Mouse (Mus musculus): ENCODE data around the gene Rps27.
A peak's percentile ranks its signal among the peaks of the same experiment; 100 is the strongest.

Rps27 gene

DNA sequence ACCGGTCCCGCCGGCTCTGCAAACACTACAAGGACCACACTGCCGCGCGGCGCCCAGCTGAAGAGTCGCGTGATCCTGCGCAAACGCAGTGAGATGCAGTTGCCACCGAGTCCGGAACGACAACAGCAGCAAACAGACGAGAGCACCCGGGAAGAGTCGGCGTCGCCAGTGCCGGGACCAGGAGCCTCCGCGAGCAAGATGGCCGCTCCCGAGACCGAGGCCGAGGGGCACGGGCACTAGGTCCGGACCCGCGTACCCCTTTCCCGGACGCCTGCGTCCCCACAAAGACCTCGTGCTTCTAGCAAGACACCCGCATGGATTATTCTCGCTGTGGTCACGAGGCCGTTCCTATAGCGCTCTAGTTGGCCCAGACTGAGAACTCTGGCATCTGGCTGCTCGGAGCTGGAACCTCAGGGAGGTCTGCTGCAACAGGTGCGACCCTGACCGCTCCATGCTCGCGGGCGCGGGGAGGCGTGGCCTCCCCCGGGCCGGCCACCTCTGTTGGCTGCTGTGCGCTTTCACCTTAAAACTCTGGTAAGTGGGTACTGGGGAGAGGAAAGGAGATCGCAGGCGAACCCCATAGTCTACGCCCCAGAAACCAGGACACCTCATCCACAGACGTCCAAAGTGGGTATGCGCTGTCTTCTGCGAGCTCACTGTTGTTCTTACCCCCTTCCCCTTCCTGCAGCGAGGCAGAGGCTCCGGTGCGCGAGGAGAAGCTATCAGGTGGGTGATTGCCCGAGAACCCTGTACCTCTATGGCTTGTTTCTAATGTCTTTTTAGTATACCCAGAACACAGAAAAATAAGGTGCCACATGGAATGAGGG lies 18.3 kb upstream of the Rps27 start, which contains the start of gene Jtb:
TSS of gene Jtb (plus strand) at position 91 of the 827 bp plus-strand sequence.
- peak; percentile 73 for DNase-seq (ENCODE audit: low spot score)

DNA sequence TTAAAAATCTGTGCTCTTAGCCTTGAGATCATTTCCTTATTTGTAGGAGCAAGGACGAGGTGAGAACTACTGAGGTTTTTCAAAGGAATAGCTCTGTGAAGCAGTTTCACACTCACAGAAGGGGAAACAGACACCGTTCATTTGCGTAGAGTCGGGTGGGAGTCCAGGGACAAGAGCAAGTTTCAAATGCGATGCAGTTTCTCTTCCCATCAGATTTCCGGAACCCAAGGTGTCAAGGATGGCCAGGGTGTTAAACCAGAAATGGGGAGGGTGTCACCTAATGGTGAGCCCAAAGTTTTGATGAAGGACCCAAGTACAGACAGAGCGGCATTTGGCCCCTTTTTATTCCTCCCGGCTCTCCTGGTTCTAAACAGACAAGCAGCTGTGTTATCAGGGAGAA lies 17.6 kb upstream of the Rps27 start:
- no peak for DNase-seq (ENCODE audit: low spot score)

GRCm38 (mm10) chr3:90224331-90224730 lies 10.9 kb upstream of the Rps27 start:
- DNase-seq (ENCODE audit: low spot score): no peak

GRCm38 (mm10) chr3:90222941-90223340 lies 9.5 kb upstream of the Rps27 start:
- no peak for DNase-seq (ENCODE audit: low spot score)

- DNase-seq (ENCODE audit: low spot score): no peak
These were observed 9.0 kb upstream of the Rps27 start for GRCm38 (mm10) chr3:90222455-90222854.

- DNase-seq (ENCODE audit: low spot score): no peak
These were observed 7.7 kb upstream of the Rps27 start for GRCm38 (mm10) chr3:90221123-90221522.

- DNase-seq (ENCODE audit: low spot score): peak; percentile 72
These were observed 7.1 kb upstream of the Rps27 start for GRCm38 (mm10) chr3:90220531-90220951.

- DNase-seq (ENCODE audit: low spot score): no peak
These were observed 6.6 kb upstream of the Rps27 start for GRCm38 (mm10) chr3:90220088-90220487.

GRCm38 (mm10) chr3:90215825-90216380 lies 2.5 kb upstream of the Rps27 start:
- no peak for DNase-seq (ENCODE audit: low spot score)

- DNase-seq (ENCODE audit: low spot score): no peak
These were observed 669 bp upstream of the Rps27 start for GRCm38 (mm10) chr3:90213956-90214684.

DNA sequence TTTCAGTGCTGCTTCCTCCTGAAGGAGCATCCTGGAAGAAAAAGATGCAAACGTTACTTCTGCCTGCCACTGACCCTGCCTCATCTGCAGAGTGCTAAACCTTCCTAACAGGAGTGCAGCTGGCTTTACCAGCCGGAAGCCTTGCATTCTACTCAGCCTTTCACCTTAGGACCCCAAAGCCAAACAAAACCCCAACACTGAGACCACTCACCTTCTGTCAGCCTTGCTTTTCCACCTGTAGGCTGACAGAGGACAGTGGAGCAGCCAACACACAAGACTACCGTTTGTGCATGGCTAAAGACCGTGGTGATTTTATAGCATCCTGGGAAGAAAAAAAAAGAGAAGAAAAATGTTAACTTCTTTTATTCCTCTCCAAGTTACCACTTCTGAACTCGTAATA lies 728 bp downstream of the Rps27 start:
- no peak for DNase-seq (ENCODE audit: low spot score)

DNA sequence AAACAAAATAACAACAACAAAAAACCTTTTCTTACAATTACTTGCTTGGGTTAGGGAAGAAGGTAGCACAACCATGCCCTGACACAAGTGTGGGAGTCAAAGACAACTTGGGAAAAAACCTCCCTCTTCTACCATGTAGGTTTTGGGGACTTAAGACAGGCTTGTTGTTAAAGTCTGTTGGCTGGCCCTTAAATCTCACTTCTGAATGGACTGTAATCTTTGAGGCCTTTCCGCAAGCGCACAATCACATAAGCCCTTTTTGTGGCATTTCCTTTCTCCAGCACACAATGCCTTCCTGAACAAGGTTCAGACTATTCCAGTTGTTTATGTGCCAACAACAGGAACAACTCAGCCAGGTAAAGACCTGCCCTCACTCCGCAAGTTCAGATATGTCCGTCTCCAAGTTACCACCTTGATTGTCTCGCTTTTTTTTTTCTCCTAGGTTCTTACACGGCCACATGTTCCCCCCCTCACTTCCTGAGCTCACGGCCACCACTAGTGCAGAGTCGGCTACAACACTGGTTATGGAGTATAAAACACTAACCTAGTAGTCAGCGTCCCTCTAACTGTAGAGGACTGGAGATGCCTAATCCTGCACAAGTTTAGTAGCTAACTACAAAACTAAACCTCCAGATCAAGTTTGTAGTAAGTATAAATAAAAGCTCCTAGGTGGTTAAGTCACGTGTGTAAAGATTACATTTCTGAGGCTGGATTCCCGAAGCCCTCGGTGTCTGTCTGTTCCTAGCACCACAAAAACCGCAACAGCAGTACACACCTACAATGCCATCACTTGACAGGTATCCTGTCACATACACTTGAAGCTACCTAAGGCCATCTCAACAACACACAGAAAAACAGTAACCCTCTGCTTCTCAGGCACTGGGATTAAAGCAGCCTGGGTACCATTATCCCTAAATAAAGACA lies 1.7 kb downstream of the Rps27 start:
- no peak for DNase-seq (ENCODE audit: low spot score)

DNA sequence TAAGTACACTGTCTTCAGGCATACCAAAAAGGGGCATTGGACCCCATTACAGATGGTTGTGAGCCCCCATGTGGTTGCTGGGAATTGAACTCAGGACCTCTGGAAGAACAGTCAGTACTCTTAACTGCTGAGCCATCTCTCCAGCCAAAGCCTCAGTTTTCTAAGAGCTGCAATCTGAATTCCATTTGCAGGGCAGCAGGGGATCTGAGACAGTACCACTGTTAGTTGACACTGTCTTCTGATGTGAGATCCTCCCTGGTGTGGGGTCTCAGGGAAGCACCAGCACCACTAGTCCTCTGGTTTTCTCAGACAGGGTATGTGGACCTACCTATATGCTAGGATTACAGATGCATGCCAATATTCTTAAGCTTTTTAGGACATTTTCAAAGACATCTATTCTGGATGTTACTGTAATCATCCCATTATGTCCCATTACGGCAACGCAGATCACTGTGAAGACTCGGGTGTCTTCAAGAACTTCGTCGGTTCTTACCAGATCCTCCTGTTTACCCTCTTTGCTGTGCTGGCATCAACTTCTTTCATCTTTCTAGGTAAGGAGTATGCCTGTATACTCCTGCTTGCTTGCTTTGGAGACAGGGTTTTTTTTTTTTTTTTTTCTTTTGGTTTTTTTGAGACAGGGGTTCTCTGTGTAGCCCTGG lies 3.4 kb downstream of the Rps27 start:
- no peak for DNase-seq (ENCODE audit: low spot score)

DNA sequence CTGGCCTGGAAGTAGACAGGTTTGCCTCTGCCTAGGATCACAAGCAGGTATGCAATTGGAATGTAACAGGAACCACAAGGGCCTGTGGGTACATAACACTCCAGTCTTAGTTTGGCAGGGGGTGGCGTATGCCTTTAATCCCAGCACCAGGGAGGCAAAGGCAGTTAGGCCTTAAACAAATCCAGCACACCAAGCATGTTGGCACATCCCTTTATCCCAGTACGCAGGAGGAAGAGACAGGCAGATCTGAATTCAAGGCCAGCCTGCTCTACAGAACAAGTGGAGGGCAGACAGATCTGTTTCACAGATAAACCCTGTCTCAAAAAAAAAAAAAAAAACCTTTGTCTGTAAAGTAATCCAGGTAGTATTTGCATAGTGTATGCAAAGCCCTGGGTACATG lies 4.8 kb downstream of the Rps27 start:
- DNase-seq (ENCODE audit: low spot score): no peak

- DNase-seq (ENCODE audit: low spot score): no peak
These were observed 8.9 kb downstream of the Rps27 start for GRCm38 (mm10) chr3:90204582-90204981.

DNA sequence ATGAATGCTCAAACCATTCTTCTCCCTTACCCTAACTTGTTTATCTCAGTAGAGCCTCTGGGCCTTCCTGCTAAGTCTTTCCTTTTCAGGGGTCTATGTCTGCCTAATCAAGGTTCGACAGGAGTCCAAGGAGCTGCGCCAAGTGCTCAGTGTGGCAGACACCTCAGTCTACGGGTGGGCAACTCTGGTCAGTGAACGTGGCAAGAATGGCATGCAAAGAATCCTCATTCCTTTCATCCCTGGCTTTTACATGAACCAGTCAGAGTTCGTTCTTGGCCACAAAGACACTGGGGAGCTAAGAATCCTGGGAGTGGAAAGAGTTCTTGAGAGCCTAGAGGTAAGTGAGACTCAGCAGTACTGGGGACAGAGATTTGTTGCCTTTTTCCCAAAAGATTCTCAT lies 9.8 kb downstream of the Rps27 start:
- DNase-seq (ENCODE audit: low spot score): no peak

GRCm38 (mm10) chr3:90202884-90203283 lies 10.6 kb downstream of the Rps27 start:
- no peak for DNase-seq (ENCODE audit: low spot score)

GRCm38 (mm10) chr3:90197548-90197947 lies 15.9 kb downstream of the Rps27 start:
- DNase-seq (ENCODE audit: low spot score): no peak

- DNase-seq (ENCODE audit: low spot score): no peak
These were observed 17.8 kb downstream of the Rps27 start for GRCm38 (mm10) chr3:90195644-90196043.

GRCm38 (mm10) chr3:90194759-90195158 lies 18.7 kb downstream of the Rps27 start:
- no peak for DNase-seq (ENCODE audit: low spot score)

DNA sequence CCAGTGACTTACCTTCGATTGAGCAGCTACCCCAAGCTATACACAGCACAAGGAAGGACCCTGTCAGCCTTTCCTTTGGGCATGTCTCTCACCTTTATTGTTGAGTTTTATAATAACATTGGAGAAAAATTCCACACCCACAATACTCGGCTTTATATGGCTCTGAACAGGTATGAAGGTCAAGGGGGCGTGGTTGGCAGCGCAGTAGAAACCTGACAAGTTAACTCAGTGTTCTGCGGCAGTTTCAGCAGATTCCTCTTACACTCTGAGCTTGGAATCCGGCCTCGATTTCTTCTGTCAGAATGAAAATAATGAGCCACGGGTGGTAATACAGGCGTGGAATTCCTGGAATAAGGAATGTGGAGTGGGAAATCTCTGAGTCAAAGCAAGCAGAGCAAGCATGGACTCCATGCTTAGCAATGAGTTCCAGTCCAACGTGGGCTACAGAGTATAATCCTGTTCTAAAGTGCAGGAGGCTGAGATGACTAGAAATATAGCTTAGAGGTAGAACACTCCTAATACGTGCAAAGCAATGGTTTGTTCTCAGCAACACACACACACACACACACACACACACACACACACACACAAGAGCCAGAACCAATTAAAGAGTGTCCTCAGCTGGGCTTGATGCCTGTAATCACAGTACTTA lies 22.5 kb downstream of the Rps27 start:
- no peak for DNase-seq (ENCODE audit: low spot score)

All from ovary, postnatal 10 days (tissue).